Mouse (Mus musculus) embryonic fibroblast, embryonic 13.5 days (primary cell): ENCODE measurements around the gene Cks2. TPM values are rescaled to one million over a fixed set of nuclear protein-coding genes. Genes with fewer than 3 reads are reported as not detected.
"Not testable (repeated sequence)": the region's sequence is repeated elsewhere in the genome, so short reads cannot be mapped to it uniquely, and the experiment has no call there.

Source experiments
- H3K27ac ChIP-seq: 2 replicates; pipeline ENCODE4 v1.5.1; 2012; ENCODE audit warnings: low read length, control low read depth, inconsistent platforms; ENCODE audit not compliant: insufficient read depth
- H3K4me1 ChIP-seq: 2 replicates; pipeline ENCODE4 v1.6.1; 2011; ENCODE audit warnings: low read length; ENCODE audit not compliant: control insufficient read depth, insufficient read depth
- H3K4me3 ChIP-seq: 2 replicates; pipeline ENCODE4 v1.5.1; 2011; ENCODE audit warnings: mild to moderate bottlenecking, control low read depth, low read length; ENCODE audit not compliant: insufficient read depth
- CTCF ChIP-seq: IDR thresholded peaks from 2 replicates; pipeline ENCODE4 v1.5.1; 2011; ENCODE audit warnings: mild to moderate bottlenecking, control low read depth, low read length, moderate library complexity, borderline replicate concordance; ENCODE audit not compliant: insufficient read depth
- POLR2A ChIP-seq: IDR thresholded peaks from 2 replicates; pipeline ENCODE4 v1.6.1; 2011; ENCODE audit warnings: low read depth, mild to moderate bottlenecking, control low read depth, low read length, moderate library complexity
- polyA plus RNA-seq: library from polyadenylated mRNA; stranded (reverse); fragments of >200 nt; gene quantifications from 2 replicates; pipeline ENCODE4 v1.2.4, GENCODE M21; 2011; ENCODE audit warnings: low read depth; ENCODE audit not compliant: missing spikeins, insufficient read length

The Cks2 gene
- polyA plus RNA-seq, 1 experiment: 144 TPM

GRCm38 (mm10) chr13:51632560-51633218 is 12.3 kb upstream of the Cks2 start:
- TF ChIP-seq CTCF (no peak), POLR2A (no peak)
- Histone ChIP-seq H3K27ac (no peak overlapping the region), H3K4me3 (no peak overlapping the region), H3K4me1 (no peaks in the 10 kb centered on the region)

GRCm38 (mm10) chr13:51635384-51635783 is 9.6 kb upstream of the Cks2 start:
- not testable (repeated sequence) for H3K27ac ChIP-seq, H3K4me1 ChIP-seq, H3K4me3 ChIP-seq

- TF ChIP-seq POLR2A: no peak
- no peak for TF ChIP-seq CTCF
- H3K4me3 ChIP-seq: no peak overlapping the region
- H3K27ac ChIP-seq: no peak overlapping the region
- no peaks in the 10 kb centered on the region for H3K4me1 ChIP-seq
These were observed 6.1 kb upstream of the Cks2 start for GRCm38 (mm10) chr13:51638958-51639357.

GRCm38 (mm10) chr13:51641424-51641823 is 3.6 kb upstream of the Cks2 start:
- TF ChIP-seq POLR2A (no peak), CTCF (no peak)
- Histone ChIP-seq H3K27ac (no peak overlapping the region), H3K4me3 (no peak overlapping the region), H3K4me1 (no peaks in the 10 kb centered on the region)

- no peak for TF ChIP-seq CTCF
- no peak for TF ChIP-seq POLR2A
- Histone ChIP-seq H3K4me3 (no peak overlapping the region), H3K27ac (no peak overlapping the region), H3K4me1 (no peaks in the 10 kb centered on the region)
These were observed 2.8 kb upstream of the Cks2 start for GRCm38 (mm10) chr13:51642171-51642778.

- Histone ChIP-seq H3K4me3 (peak overlapping the region; percentile 68), H3K27ac (no peak overlapping the region), H3K4me1 (0 out of 2 replicates have a peak, but pooled peaks cover 2% of the 10 kb centered on the region)
- TF ChIP-seq POLR2A: no peak
- TF ChIP-seq CTCF: no peak
These were observed 856 bp upstream of the Cks2 start for GRCm38 (mm10) chr13:51643924-51644828.

- TF ChIP-seq CTCF (no peak), POLR2A (no peak; the same call in 1 of the 2 replicates)
- Histone ChIP-seq H3K27ac (peak overlapping the region; percentile 53), H3K4me1 (0 out of 2 replicates have a peak, but pooled peaks cover 2% of the 10 kb centered on the region), H3K4me3 (peak overlapping the region; percentile 83)
These were observed 840 bp downstream of the Cks2 start for GRCm38 (mm10) chr13:51645872-51646271.

- no peak for TF ChIP-seq CTCF
- Histone ChIP-seq H3K4me3 (peak overlapping the region; percentile 90), H3K4me1 (0 out of 2 replicates have a peak, but pooled peaks cover 2% of the 10 kb centered on the region), H3K27ac (no peak overlapping the region)
These were observed 1.5 kb downstream of the Cks2 start for GRCm38 (mm10) chr13:51646362-51647027.

- peak overlapping the region; percentile 32 for H3K4me3 ChIP-seq
- H3K4me1 ChIP-seq: 0 out of 2 replicates have a peak, but pooled peaks cover 2% of the 10 kb centered on the region
- no peak for TF ChIP-seq POLR2A
- no peak for TF ChIP-seq CTCF
- no peak overlapping the region for H3K27ac ChIP-seq
These were observed 2.7 kb downstream of the Cks2 start for GRCm38 (mm10) chr13:51647770-51648169.

GRCm38 (mm10) chr13:51648237-51648636 is 3.2 kb downstream of the Cks2 start:
- Histone ChIP-seq H3K4me1 (0 out of 2 replicates have a peak, but pooled peaks cover 2% of the 10 kb centered on the region), H3K27ac (no peak overlapping the region), H3K4me3 (no peak overlapping the region; the same call in 1 of the 2 replicates)
- no peak for TF ChIP-seq POLR2A
- TF ChIP-seq CTCF: no peak
